Comparison of ENCODE assay signal across 8 mouse cellular contexts in the genomic region with DNA sequence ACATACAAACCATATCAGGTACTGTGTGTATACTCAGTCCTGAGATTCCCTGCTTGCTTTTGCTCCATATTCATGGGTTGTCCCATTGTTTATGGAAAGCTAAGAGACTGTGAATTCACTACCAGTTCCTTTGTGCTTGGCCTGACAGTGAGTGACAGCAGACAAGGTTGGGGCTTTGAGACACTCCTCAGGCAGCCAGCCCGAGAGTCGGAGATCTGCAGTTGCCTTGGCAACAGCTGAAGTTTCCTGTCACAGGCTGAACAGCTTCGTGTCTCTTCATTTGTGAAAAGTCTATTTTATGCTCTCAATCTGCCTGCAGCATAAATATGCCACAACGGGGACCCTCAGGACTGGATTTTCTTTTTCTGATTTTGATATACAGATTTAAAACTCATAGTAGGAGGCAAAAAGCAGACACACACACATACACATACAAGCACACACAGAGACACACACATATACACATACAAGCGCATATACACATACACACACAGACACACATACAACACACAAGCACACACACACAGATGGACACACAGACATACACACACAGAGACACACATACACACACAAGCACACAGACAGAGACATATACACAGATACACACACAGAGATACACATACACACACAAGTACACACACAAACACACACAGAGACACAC.
DNase-seq lines count a peak whose midpoint lies in the region; ATAC-seq and TF ChIP-seq lines count a peak whose summit lies in the region.

No protein-coding gene starts in this region.

- H3K4me3 ChIP-seq in kidney, embryonic 14.5 days (ENCODE audit: low read length) = no peak overlapping the region
- H3K4me3 ChIP-seq in hindbrain, embryonic 15.5 days = no peak overlapping the region
- no peak overlapping the region for H3K4me3 ChIP-seq in midbrain, embryonic 12.5 days
- H3K4me3 ChIP-seq in gastrocnemius, adult 2 months = no peak overlapping the region

- TF ChIP-seq CTCF in gastrocnemius, adult 2 months (IDR thresholded peaks at IDR 0.05) = no peak

- H3K4me1 ChIP-seq in kidney, embryonic 14.5 days (ENCODE audit: control insufficient read depth, insufficient read depth, low read length) = no peaks in the 10 kb centered on the region
- peaks cover 26% of the 10 kb centered on the region for H3K4me1 ChIP-seq in hindbrain, embryonic 15.5 days (replicated peaks)
- peaks cover 29% of the 10 kb centered on the region for H3K4me1 ChIP-seq in midbrain, embryonic 12.5 days

- no peak overlapping the region for H3K27ac ChIP-seq in kidney, embryonic 14.5 days (ENCODE audit: low read depth, low read length)
- H3K27ac ChIP-seq in hindbrain, embryonic 15.5 days (replicated peaks) = peak overlapping the region; percentile 83
- peak overlapping the region; percentile 71 for H3K27ac ChIP-seq in midbrain, embryonic 12.5 days (replicated peaks)
- no peak overlapping the region for H3K27ac ChIP-seq in gastrocnemius, adult 2 months

- no peak overlapping the region for H3K9ac ChIP-seq in kidney, embryonic 14.5 days (ENCODE audit: low read depth, low read length)
- H3K9ac ChIP-seq in hindbrain, embryonic 15.5 days = no peak overlapping the region
- H3K9ac ChIP-seq in midbrain, embryonic 12.5 days (replicated peaks) = no peak overlapping the region; the same call in 1 of the 2 replicates

- ATAC-seq in kidney, embryonic 14.5 days (ENCODE audit: low FRiP score, low TSS enrichment) = peak; percentile 60; the same call in 1 of the 2 replicates
- peak; percentile 91 for ATAC-seq in hindbrain, embryonic 15.5 days (ENCODE audit: low FRiP score, low read depth)
- ATAC-seq in midbrain, embryonic 12.5 days (ENCODE audit: low FRiP score, low read depth) = peak; percentile 97

- no peaks in the 10 kb centered on the region for H3K9me3 ChIP-seq in kidney, embryonic 14.5 days (ENCODE audit: control insufficient read depth, low read length)
- no peaks in the 10 kb centered on the region for H3K9me3 ChIP-seq in hindbrain, embryonic 15.5 days
- H3K9me3 ChIP-seq in midbrain, embryonic 12.5 days = no peaks in the 10 kb centered on the region; the same call in 1 of the 2 replicates

- H3K36me3 ChIP-seq in kidney, embryonic 14.5 days (ENCODE audit: control insufficient read depth, insufficient read depth, low read length) = no peaks in the 10 kb centered on the region
- no peaks in the 10 kb centered on the region for H3K36me3 ChIP-seq in hindbrain, embryonic 15.5 days
- no peaks in the 10 kb centered on the region for H3K36me3 ChIP-seq in midbrain, embryonic 12.5 days

- WGBS in kidney, embryonic 14.5 days = 32% methylated on average over 5 of the region's 5 CpGs
- WGBS in hindbrain, embryonic 15.5 days = 14% methylated on average over 5 of the region's 5 CpGs
- WGBS in midbrain, embryonic 12.5 days = 22% methylated on average over 5 of the region's 5 CpGs

- H3K4me2 ChIP-seq in kidney, embryonic 14.5 days (replicated peaks; ENCODE audit: low read depth, low read length) = no peak overlapping the region
- H3K4me2 ChIP-seq in hindbrain, embryonic 15.5 days = peak overlapping the region; percentile 27; the same call in 1 of the 2 replicates
- peak overlapping the region; percentile 25 for H3K4me2 ChIP-seq in midbrain, embryonic 12.5 days (replicated peaks)

- intact Hi-C loops in gastrocnemius, adult 2 months (cut with DNase I) = no loop called here

- H3K27me3 ChIP-seq in kidney, embryonic 14.5 days (ENCODE audit: control insufficient read depth, insufficient read depth, low read length) = no peaks in the 10 kb centered on the region
- H3K27me3 ChIP-seq in hindbrain, embryonic 15.5 days = no peaks in the 10 kb centered on the region
- peaks cover 20% of the 10 kb centered on the region for H3K27me3 ChIP-seq in midbrain, embryonic 12.5 days

- DNase-seq in kidney, adult 11 months = no peak
- peak; percentile 29 for DNase-seq in embryo, embryonic 11.5 days (ENCODE audit: low read depth, low spot score)
- DNase-seq in gastrocnemius, adult 2 months = no peak
- DNase-seq in ovary, postnatal 10 days (ENCODE audit: low spot score) = no peak
- DNase-seq in kidney, adult 9 months = no peak

Comparison
In these comparisons a context has a peak if more than half of its experiments do, and no peak if none do; other contexts are left out.
1. H3K27ac ChIP-seq: peak in hindbrain, embryonic 15.5 days (single experiment) and midbrain, embryonic 12.5 days (single experiment); none in kidney, embryonic 14.5 days (single experiment) and gastrocnemius, adult 2 months (single experiment).
2. Peak in every context shown above with its lines, with median percentiles within 50 percentile points of each other: ATAC-seq.